Mouse (Mus musculus) gastrocnemius, postnatal 14 days (tissue): ENCODE results near the gene 1700020N01Rik. TPM values are rescaled to one million over a fixed set of nuclear protein-coding genes. Genes with fewer than 3 reads are reported as not detected.

Experiments used
- DNase-seq: peaks from one replicate; pipeline ENCODE4 v3.0.0; 2021; ENCODE audit warnings: mixed read lengths
- intact Hi-C: fragments of 180-260 bp; cut with DNase I; formaldehyde crosslinking; loops from one replicate; pipeline ENCODE4 v1.15.1; 2025; ENCODE audit warnings: low total_unique reads
- long read RNA-seq, 2 experiments: library from polyadenylated mRNA; stranded (forward); transcript quantifications; one replicate each; pipeline ENCODE4 v2.0.0; 2021
- total RNA-seq, 2 experiments: library from RNA; stranded (reverse); gene quantifications; 2 replicates each; pipeline ENCODE4 v1.2.3; 2021

Gene 1700020N01Rik
- total RNA-seq = not detected
- long read RNA-seq, experiment 1, partial matches to known transcripts = 0 of 1 reads
- long read RNA-seq, experiment 1, other reads (novel, unspliced or antisense) = 1 of 1 reads
- long read RNA-seq, experiment 2 = 0 reads

GRCm38 (mm10) chr10:21592896-21593380 lies at the start of gene 1700020N01Rik:
TSS of gene 1700020N01Rik (plus strand) at chr10:21593145.
- intact Hi-C loops = no loop called here
- DNase-seq = no peak

GRCm38 (mm10) chr10:21543576-21544278 lies 49.2 kb upstream of the 1700020N01Rik start:
- no peak for DNase-seq
- intact Hi-C loops = no loop called here

GRCm38 (mm10) chr10:21544721-21545120 lies 48.2 kb upstream of the 1700020N01Rik start:
- no peak for DNase-seq
- intact Hi-C loops = no loop called here

- intact Hi-C loops = no loop called here
- no peak for DNase-seq
Measured at GRCm38 (mm10) chr10:21545446-21545845, 47.5 kb upstream of the 1700020N01Rik start.

- DNase-seq = no peak
Measured at GRCm38 (mm10) chr10:21548871-21549505, 44.0 kb upstream of the 1700020N01Rik start.

GRCm38 (mm10) chr10:21552967-21553682 lies 39.8 kb upstream of the 1700020N01Rik start:
- intact Hi-C loops = no loop called here
- no peak for DNase-seq

More at GRCm38 (mm10) chr10:21548871-21549505, 44.0 kb upstream of the 1700020N01Rik start:
- intact Hi-C loops = no loop called here

GRCm38 (mm10) chr10:21553683-21554035 lies 39.3 kb upstream of the 1700020N01Rik start:
- DNase-seq = no peak

GRCm38 (mm10) chr10:21554896-21555580 lies 37.9 kb upstream of the 1700020N01Rik start:
- intact Hi-C loops = no loop called here
- DNase-seq = no peak

More at GRCm38 (mm10) chr10:21553683-21554035, 39.3 kb upstream of the 1700020N01Rik start:
- intact Hi-C loops = no loop called here

- DNase-seq = no peak
- intact Hi-C loops = no loop called here
Measured at GRCm38 (mm10) chr10:21559769-21560168, 33.2 kb upstream of the 1700020N01Rik start.

GRCm38 (mm10) chr10:21561181-21561580 lies 31.8 kb upstream of the 1700020N01Rik start:
- no peak for DNase-seq
- intact Hi-C loops = no loop called here

- no peak for DNase-seq
- intact Hi-C loops = no loop called here
Measured at GRCm38 (mm10) chr10:21563446-21563845, 29.5 kb upstream of the 1700020N01Rik start.

- intact Hi-C loops = no loop called here
Measured at GRCm38 (mm10) chr10:21564189-21564588, 28.8 kb upstream of the 1700020N01Rik start.

GRCm38 (mm10) chr10:21566074-21566473 lies 26.9 kb upstream of the 1700020N01Rik start:
- intact Hi-C loops = no loop called here
- DNase-seq = no peak

More at GRCm38 (mm10) chr10:21564189-21564588, 28.8 kb upstream of the 1700020N01Rik start:
- no peak for DNase-seq

- DNase-seq = no peak
- intact Hi-C loops = no loop called here
Measured at GRCm38 (mm10) chr10:21571615-21572014, 21.3 kb upstream of the 1700020N01Rik start.

- intact Hi-C loops = no loop called here
- DNase-seq = no peak
Measured at GRCm38 (mm10) chr10:21573713-21574112, 19.2 kb upstream of the 1700020N01Rik start.

- intact Hi-C loops = no loop called here
- DNase-seq = no peak
Measured at GRCm38 (mm10) chr10:21575806-21576378, 17.1 kb upstream of the 1700020N01Rik start.

- intact Hi-C loops = no loop called here
- no peak for DNase-seq
Measured at GRCm38 (mm10) chr10:21577798-21578197, 15.1 kb upstream of the 1700020N01Rik start.

- intact Hi-C loops = no loop called here
- DNase-seq = no peak
Measured at GRCm38 (mm10) chr10:21581546-21581945, 11.4 kb upstream of the 1700020N01Rik start.

GRCm38 (mm10) chr10:21587041-21587440 lies 5.9 kb upstream of the 1700020N01Rik start:
- intact Hi-C loops = no loop called here

More at GRCm38 (mm10) chr10:21587041-21587440, 5.9 kb upstream of the 1700020N01Rik start:
- no peak for DNase-seq
